Comparison of ENCODE assay signal across 8 mouse cellular contexts in genomic region chr10:69652660-69653059, GRCm38 (mm10).
A peak's percentile ranks its signal among the peaks of the same experiment; 100 is the strongest.
DNase-seq lines count a peak whose midpoint lies in the region; ATAC-seq lines count a peak whose summit lies in the region.

No protein-coding gene starts in this region.

- peak; percentile 20; the same call in 1 of the 2 replicates for ATAC-seq in embryonic facial prominence, embryonic 14.5 days (ENCODE audit: low read depth)

- no peaks in the 10 kb centered on the region for H3K9me3 ChIP-seq in embryonic facial prominence, embryonic 14.5 days (ENCODE audit: control insufficient read depth, low read length)

- peaks cover 11% of the 10 kb centered on the region for H3K4me1 ChIP-seq in embryonic facial prominence, embryonic 14.5 days (ENCODE audit: control insufficient read depth, insufficient read depth, low read length)

- no peak overlapping the region for H3K27ac ChIP-seq in embryonic facial prominence, embryonic 14.5 days (replicated peaks; ENCODE audit: low read depth, low read length)

- H3K27me3 ChIP-seq in embryonic facial prominence, embryonic 14.5 days (replicated peaks; ENCODE audit: control insufficient read depth, insufficient read depth, low read length), result no peaks in the 10 kb centered on the region

- H3K4me2 ChIP-seq in embryonic facial prominence, embryonic 14.5 days (ENCODE audit: low read depth, low read length), result no peak overlapping the region

- H3K9ac ChIP-seq in embryonic facial prominence, embryonic 14.5 days (ENCODE audit: low read depth, low read length), result no peak overlapping the region

- intact Hi-C loops in heart, postnatal 14 days (cut with DNase I), result loop anchor here (5.0 kb wide), 2 partner anchors 40 to 70 kb away; no protein-coding TSS in a partner anchor
- intact Hi-C loops in left cerebral cortex, postnatal 14 days (cut with DNase I), result loop anchor here (5.0 to 10.0 kb wide), 2 partner anchors 115 to 288 kb away; no protein-coding TSS in a partner anchor

- H3K36me3 ChIP-seq in embryonic facial prominence, embryonic 14.5 days (ENCODE audit: control insufficient read depth, insufficient read depth, low read length), result no peaks in the 10 kb centered on the region

- peak; percentile 27 for DNase-seq in ovary, postnatal 36 days (ENCODE audit: low spot score)
- DNase-seq in ovary, postnatal 14 days (ENCODE audit: low spot score), result no peak
- peak; percentile 61 for DNase-seq in embryonic facial prominence, embryonic 14.5 days (ENCODE audit: low spot score)
- DNase-seq in heart, postnatal 14 days, result peak; percentile 44 to 73
- DNase-seq in lung, postnatal 25 days (ENCODE audit: low spot score), result peak; percentile 83
- no peak for DNase-seq in thymus, postnatal 25 days
- no peak for DNase-seq in left cerebral cortex, postnatal 14 days (ENCODE audit: low spot score in 2 of 2)
- DNase-seq in embryo, embryonic 9.5 days (ENCODE audit: extremely low spot score), result no peak

- H3K4me3 ChIP-seq in embryonic facial prominence, embryonic 14.5 days (ENCODE audit: low read depth, low read length), result no peak overlapping the region

- 17% methylated on average over 5 of the region's 5 CpGs for WGBS in embryonic facial prominence, embryonic 14.5 days

Comparison
In these comparisons a context has a peak if more than half of its experiments do, and no peak if none do; other contexts are left out.
1. DNase-seq: peak in ovary, postnatal 36 days (single experiment), embryonic facial prominence, embryonic 14.5 days (single experiment), heart, postnatal 14 days (2 of 2) and lung, postnatal 25 days (single experiment); none in ovary, postnatal 14 days (single experiment), thymus, postnatal 25 days (single experiment), left cerebral cortex, postnatal 14 days (0 of 2) and embryo, embryonic 9.5 days (single experiment).